Mouse (Mus musculus) lung, embryonic 15.5 days (tissue): ENCODE measurements around the gene Rbp1. TPM values are rescaled to one million over a fixed set of nuclear protein-coding genes. Genes with fewer than 3 reads are reported as not detected.

Experiments
- polyA plus RNA-seq: library from polyadenylated mRNA; unstranded; fragments of >200 nt; fragmentation: Nextera tagmentation; extraction: Ambion mirVana; gene quantifications from 2 replicates; pipeline ENCODE4 v1.2.1, GENCODE M21; 2015

The Rbp1 gene
- polyA plus RNA-seq, 1 experiment from 2014 or later: 103 TPM

Other genes starting within 250 kb of the Rbp1 start
- 6.4 and 6.6 TPM in 2 replicates for gene Nmnat3, start 135.5 kb upstream of the Rbp1 start, polyA plus RNA-seq
- gene Rbp2, start 63.2 kb downstream of the Rbp1 start, polyA plus RNA-seq: 0.61 and 1.0 TPM in 2 replicates
- gene Copb2, start 140.8 kb downstream of the Rbp1 start, polyA plus RNA-seq: 165 and 174 TPM in 2 replicates
- gene Mrps22, start 178.7 kb downstream of the Rbp1 start, polyA plus RNA-seq: 53.0 and 56.4 TPM in 2 replicates